Mouse (Mus musculus): ENCODE results near the gene Chst13. TPM values are rescaled to one million over a fixed set of nuclear protein-coding genes. Genes with fewer than 3 reads are reported as not detected.

Chst13 gene
- polyA plus RNA-seq, 1 experiment = 3.9 TPM

DNA sequence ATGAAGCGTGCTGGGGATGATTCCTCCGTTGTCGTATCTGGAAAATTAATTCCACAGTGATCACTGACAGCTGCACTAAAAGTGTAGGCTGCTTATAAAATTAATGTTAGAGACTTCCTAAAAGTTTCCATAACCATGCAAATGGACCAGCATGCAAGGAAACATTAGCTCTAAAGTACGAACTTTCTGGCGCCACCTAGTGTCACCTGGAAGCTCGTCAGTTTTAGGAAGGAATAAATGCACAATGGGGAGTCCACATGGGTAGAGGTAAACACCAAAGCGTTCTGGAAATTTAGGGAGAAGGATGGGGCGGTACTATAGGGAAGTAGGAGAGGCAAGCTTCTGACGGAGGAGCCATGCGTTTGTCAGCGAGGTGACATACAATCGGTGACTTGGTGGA is 36.7 kb downstream of the Chst13 start:
- Histone ChIP-seq H3K79me2 (ENCODE audit: control insufficient read depth, insufficient read depth) (no peaks in the 10 kb centered on the region), H3K4me3 (no peak overlapping the region), H3K27me3 (ENCODE audit: control insufficient read depth, insufficient read depth, insufficient read length) (no peaks in the 10 kb centered on the region), H3K4me2 (ENCODE audit: low read depth) (no peak overlapping the region), H3ac (ENCODE audit: control insufficient read depth, insufficient read length) (no peak overlapping the region), H3K36me3 (ENCODE audit: control insufficient read depth, insufficient read depth) (no peaks in the 10 kb centered on the region)
- TF ChIP-seq POLR2AphosphoS2 (IDR thresholded peaks at IDR 0.05; ENCODE audit: insufficient read length, low read depth) (no peak), REST (IDR thresholded peaks at IDR 0.05; ENCODE audit: insufficient read depth, insufficient read length) (no peak), POLR2A (IDR thresholded peaks at IDR 0.05; ENCODE audit: insufficient read length, low read depth) (no peak), MYOG (IDR thresholded peaks at IDR 0.05; ENCODE audit: control insufficient read depth in 1 of 3, insufficient read depth in 1 of 3, insufficient read length in 2 of 3, low read depth in 2 of 3) (no peak), TCF3 (IDR thresholded peaks at IDR 0.05; ENCODE audit: insufficient read length, low read depth) (no peak), TCF12 (IDR thresholded peaks at IDR 0.05; ENCODE audit: insufficient read depth, poor library complexity, severe bottlenecking) (no peak), E2F4 (IDR thresholded peaks at IDR 0.05; ENCODE audit: insufficient read depth) (no peak), MYOD1 (IDR thresholded peaks at IDR 0.05; ENCODE audit: control insufficient read depth in 1 of 3, insufficient read length in 2 of 3, low read depth in 2 of 3) (no peak), SRF (IDR thresholded peaks at IDR 0.05; ENCODE audit: control insufficient read depth, insufficient read length, low read depth) (no peak), MAX (IDR thresholded peaks at IDR 0.05; ENCODE audit: low read depth) (no peak), USF1 (IDR thresholded peaks at IDR 0.05; ENCODE audit: low read depth) (no peak), CEBPB (IDR thresholded peaks at IDR 0.05; ENCODE audit: insufficient read depth, poor library complexity, severe bottlenecking) (no peak)

Other genes with a start within 250 kb of the Chst13 start
- gene Vmn1r49, start 246.7 kb downstream of the Chst13 start, polyA plus RNA-seq (2012; fragmentation: generic; extraction: Trizol) = not detected
- gene Vmn1r50, start 223.8 kb downstream of the Chst13 start, polyA plus RNA-seq (2012; fragmentation: generic; extraction: Trizol) = not detected
- gene Vmn1r51, start 202.6 kb downstream of the Chst13 start, polyA plus RNA-seq (2012; fragmentation: generic; extraction: Trizol) = not detected
- gene Vmn1r52, start 150.4 kb downstream of the Chst13 start, polyA plus RNA-seq (2012; fragmentation: generic; extraction: Trizol) = not detected
- gene V1ra8, start 122.4 kb downstream of the Chst13 start, polyA plus RNA-seq (2012; fragmentation: generic; extraction: Trizol) = not detected
- not detected for gene Vmn1r53, start 100.7 kb downstream of the Chst13 start, polyA plus RNA-seq (2012; fragmentation: generic; extraction: Trizol)
- not detected for gene Vmn1r54, start 78.9 kb downstream of the Chst13 start, polyA plus RNA-seq (2012; fragmentation: generic; extraction: Trizol)
- gene BC048671, start 24.0 kb downstream of the Chst13 start, polyA plus RNA-seq (2012; fragmentation: generic; extraction: Trizol) = not detected
- gene Uroc1, start 8.1 kb upstream of the Chst13 start, polyA plus RNA-seq (2012; fragmentation: generic; extraction: Trizol) = not detected
- gene Zxdc, start 44.3 kb upstream of the Chst13 start, polyA plus RNA-seq (2012; fragmentation: generic; extraction: Trizol) = 7.6 TPM
- 0.02 TPM for gene Cfap100, start 103.6 kb upstream of the Chst13 start, polyA plus RNA-seq (2012; fragmentation: generic; extraction: Trizol)
- 1.8 TPM for gene Klf15, start 137.4 kb upstream of the Chst13 start, polyA plus RNA-seq (2012; fragmentation: generic; extraction: Trizol)
- 1.1 TPM for gene Aldh1l1, start 161.2 kb upstream of the Chst13 start, polyA plus RNA-seq (2012; fragmentation: generic; extraction: Trizol)

Measured in myocyte (in vitro differentiated cells).